Mouse (Mus musculus): Measurements from ENCODE around the gene Phactr4. TPM values are rescaled to one million over a fixed set of nuclear protein-coding genes. Genes with fewer than 3 reads are reported as not detected.

The Phactr4 gene
- total RNA-seq, 4 experiments from 2014 or later: 10.2 to 13.1 (median 10.9) TPM

GRCm38 (mm10) chr4:132369953-132370750 is 52.1 kb downstream of the Phactr4 start:
- DNase-seq (ENCODE audit: low spot score in 2 of 2): no peak

DNA sequence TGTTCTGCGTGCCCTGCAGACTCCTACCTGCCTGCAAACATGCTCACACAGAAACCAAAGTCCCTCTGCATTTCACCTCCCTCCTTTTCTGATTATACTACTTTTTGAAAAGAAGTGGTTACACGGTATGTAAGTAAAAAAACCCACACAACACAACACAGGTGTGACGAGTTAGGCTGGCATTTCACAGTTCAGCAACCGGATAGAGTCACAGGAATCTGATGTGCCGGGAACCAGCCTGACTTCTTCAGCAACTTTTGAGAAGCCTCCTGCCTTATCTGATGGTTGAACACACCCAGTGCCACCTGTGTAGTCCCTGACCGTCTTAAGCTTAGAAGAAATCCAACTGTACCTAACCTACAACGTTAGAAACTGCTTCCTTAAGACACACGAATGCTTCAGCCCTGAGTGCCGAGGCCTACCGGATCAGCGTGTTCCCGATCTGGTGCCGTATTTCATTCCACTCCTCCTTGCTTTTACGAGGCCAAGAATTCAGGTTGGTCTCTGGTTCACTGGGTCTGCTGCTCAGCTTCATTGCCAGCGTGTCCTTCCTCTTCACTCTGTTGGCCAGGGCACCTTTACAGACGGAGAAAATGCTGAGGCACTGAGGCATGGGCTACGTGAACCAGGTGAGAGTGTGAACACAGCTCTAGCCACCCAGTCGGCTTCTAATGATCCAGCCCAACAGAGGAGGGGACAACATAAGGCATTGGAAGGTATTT is 54.6 kb downstream of the Phactr4 start:
- no peak for DNase-seq (ENCODE audit: low spot score in 2 of 2)

DNA sequence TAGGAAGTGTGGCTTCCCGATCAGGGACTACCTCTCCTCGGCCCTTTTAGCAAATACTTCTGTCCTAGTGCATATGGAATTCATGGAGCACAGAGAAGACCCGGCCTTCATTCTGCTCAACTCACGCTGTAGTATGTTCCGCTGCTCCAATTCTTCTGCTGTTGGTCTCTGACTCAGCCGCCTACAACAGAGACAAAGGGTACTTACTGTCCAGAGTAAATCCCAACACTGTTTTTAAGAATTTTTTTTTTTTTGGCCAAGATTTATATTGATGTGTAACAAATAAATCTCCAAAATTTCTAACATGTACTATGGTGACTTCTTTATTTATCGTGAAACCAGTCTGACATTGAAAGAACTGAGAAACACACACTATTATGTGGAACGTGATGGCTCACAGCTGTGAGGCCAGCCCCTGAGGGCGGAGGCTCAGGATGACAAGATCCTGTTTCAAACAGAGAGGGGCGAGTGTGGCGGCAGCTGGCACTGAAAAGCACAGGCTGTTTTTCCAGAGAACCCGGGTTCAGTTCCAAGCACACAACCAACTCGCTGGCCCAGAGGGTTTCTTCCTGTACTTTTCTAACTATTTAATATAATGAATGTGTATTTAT is 56.7 kb downstream of the Phactr4 start:
- no peak for DNase-seq (ENCODE audit: low spot score in 2 of 2)

- no peak for DNase-seq (ENCODE audit: low spot score in 2 of 2)
These were observed 58.8 kb downstream of the Phactr4 start for GRCm38 (mm10) chr4:132363487-132363886.

- DNase-seq (ENCODE audit: low spot score in 2 of 2): no peak
These were observed 62.8 kb downstream of the Phactr4 start for GRCm38 (mm10) chr4:132359510-132359909.

DNA sequence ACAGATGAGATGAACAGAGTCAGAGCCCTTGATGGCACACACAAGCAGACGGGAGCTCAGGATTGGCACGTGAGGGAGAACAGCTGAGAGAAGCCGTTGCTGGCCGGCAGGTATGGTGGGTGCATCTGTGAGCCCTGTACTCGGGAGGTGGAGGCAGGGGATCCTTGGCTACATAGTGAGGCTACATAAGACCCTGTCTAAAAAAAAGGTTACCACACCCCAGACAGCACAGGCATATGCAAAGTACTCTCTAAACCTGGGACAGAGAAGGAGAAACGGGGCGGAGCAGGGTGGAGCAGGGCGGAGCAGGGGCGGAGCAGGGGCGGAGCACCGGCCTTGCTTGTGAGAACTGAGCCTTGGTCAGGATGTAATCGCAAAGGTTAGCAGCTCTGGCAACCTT is 66.1 kb downstream of the Phactr4 start:
- DNase-seq (ENCODE audit: low spot score in 2 of 2): no peak

DNA sequence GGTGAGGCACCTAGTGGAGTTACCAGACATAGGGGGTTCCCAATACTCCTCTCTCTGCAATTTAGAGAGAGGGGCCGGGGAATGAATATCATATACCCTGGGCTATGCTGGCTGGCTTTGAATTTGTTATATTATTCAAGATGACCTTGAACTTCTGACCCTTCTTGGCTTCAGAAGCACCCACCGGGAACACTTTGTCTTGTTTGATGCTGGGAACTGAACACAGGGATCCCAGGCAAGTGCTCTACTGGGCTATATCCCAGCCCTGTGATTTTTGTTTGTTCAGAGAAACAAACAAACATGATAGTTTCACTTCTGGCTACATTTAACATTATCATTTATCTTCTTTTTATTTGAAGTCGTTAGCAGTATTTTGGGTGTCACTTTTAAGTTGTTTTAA is 66.9 kb downstream of the Phactr4 start:
- DNase-seq (ENCODE audit: low spot score in 2 of 2): no peak

- no peak for DNase-seq (ENCODE audit: low spot score in 2 of 2)
These were observed 67.7 kb downstream of the Phactr4 start for GRCm38 (mm10) chr4:132354571-132354970.

DNA sequence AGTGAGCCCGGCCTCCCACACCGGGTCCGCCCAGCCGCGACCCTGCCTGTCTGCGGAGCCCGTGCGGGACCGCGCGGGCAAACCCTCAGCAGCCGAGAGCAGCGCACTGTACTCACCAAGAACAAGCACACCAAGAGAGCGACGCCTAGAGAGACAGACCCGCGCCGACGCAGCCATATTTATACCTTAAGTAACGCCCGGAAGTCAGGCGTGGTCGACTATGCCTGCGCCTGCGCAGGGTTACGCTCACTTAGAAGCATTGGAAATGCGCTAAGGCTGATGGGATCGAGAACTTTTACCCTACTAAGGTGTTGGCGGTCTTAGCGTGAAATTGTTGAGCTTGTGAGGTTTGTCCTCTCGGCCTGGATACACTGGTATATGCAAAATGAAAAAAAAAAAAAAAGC is 68.8 kb downstream of the Phactr4 start, which contains the start of gene Rcc1:
Gene Rcc1, minus strand, starts transcription at position 125 of the 405 bp plus-strand sequence.
- DNase-seq (ENCODE audit: low spot score in 2 of 2): peak; percentile 75 to 87

GRCm38 (mm10) chr4:132352739-132353138 is 69.5 kb downstream of the Phactr4 start:
- DNase-seq (ENCODE audit: low spot score in 2 of 2): no peak

GRCm38 (mm10) chr4:132351401-132351800 is 70.9 kb downstream of the Phactr4 start:
- DNase-seq (ENCODE audit: low spot score in 2 of 2): no peak

GRCm38 (mm10) chr4:132350854-132351253 is 71.4 kb downstream of the Phactr4 start:
- DNase-seq (ENCODE audit: low spot score in 2 of 2): no peak

- DNase-seq (ENCODE audit: low spot score in 2 of 2): no peak
These were observed 72.1 kb downstream of the Phactr4 start for GRCm38 (mm10) chr4:132350123-132350740.

GRCm38 (mm10) chr4:132349495-132350122 is 72.7 kb downstream of the Phactr4 start:
- DNase-seq (ENCODE audit: low spot score in 2 of 2): no peak

GRCm38 (mm10) chr4:132346661-132347060 is 75.6 kb downstream of the Phactr4 start:
- DNase-seq (ENCODE audit: low spot score in 2 of 2): no peak

DNA sequence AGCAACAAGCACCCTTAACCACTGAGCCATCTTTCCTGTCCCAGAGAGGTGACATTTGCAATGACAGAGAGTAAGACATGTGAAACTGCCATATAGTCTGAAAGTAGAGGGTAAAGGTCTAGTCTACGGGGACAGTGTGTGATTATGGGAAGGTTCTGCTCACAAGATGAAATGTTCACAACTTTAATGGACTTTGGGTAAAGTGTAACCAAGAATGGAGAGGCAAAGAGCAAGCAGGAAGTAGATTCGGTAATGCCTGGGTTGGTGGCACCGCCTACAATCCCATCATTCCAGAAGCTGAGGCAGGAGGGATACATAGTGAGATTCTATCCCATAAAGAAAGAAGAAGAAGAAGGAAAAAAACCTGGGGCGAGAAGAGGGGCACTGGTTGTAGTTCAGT is 76.0 kb downstream of the Phactr4 start:
- no peak for DNase-seq (ENCODE audit: low spot score in 2 of 2)

DNA sequence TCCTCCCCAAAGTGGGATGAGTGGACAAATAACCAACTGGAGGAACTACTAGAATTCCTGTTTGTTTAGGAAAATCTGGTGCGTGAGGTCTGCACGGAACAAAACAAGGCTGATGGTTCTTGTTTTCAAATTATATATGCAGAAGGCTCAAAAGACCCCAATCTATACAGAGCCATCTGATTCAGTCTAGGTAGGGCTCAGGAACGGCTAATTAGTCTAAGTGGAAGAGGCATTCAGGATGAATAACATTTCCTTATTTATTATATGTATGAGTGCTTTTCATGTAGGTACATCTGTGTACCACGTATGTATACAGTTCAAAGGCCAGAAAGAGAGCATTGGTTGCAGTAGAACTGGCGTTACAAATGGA is 76.5 kb downstream of the Phactr4 start:
- DNase-seq (ENCODE audit: low spot score in 2 of 2): no peak

DNA sequence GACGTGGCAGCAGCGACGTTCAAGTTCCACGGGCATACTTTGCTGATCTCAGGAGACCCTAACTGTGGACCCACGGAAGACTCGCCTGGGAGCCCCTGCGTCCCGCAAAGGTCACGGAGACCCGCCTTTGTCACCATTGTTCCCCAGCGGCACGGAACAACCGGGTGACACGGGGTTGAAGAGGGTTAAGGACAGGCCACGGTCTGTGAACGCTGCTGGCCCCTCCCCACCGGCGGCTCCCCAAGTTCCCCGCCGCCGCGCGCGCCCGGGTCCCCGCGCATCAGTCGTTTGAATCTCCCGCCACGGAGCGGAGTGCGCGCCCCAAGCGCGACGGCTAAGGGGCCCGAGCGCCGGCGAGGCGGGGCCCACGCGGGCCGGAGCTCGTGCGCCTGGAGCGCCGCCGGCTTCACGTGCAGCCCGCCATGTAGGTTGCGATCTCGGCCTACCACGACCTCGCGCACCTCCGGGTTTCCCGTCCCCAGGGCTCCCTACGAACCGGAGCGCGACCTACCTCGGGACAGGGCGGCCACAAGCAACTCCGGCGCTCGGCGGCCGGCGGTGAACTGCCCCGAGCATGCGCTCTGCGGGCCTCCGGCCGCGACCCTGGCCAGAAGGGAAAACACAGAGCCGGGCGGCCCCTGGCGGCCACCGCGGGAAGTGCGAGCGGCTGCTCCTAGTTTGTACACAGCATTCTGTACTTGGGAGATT is 77.0 kb downstream of the Phactr4 start:
- peak; percentile 92 to 94 for DNase-seq (ENCODE audit: low spot score in 2 of 2)

GRCm38 (mm10) chr4:132344403-132345134 is 77.7 kb downstream of the Phactr4 start:
- DNase-seq (ENCODE audit: low spot score in 2 of 2): no peak

DNA sequence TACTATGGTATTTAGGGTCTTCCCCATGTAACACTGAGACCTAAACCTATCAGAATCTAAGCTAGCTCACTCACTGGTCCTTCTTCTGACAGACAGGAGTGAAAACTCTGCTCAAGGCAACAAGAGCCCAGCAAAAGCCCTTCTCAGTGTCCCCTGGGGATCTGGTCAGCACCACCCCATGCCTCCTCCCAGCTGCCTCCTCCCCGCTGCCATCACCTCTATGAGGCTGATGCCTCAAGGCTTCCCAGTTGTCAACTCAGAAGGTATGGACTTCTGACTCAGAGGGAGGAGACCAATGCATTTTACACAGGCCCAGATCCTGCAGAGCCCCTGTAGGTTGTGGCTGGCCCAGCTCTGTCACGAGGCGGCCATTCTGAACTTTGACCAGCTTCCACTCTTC is 80.8 kb downstream of the Phactr4 start:
- no peak for DNase-seq (ENCODE audit: low spot score in 2 of 2)

Measured in gastrocnemius, adult 8-10 months (tissue).